Mouse (Mus musculus) E14TG2a.4 (cell line): ENCODE measurements around the gene Plppr4.

Experiments
- CTCF ChIP-seq: conservative IDR thresholded peaks from 2 replicates; pipeline ENCODE4 v1.5.1; 2014; ENCODE audit warnings: low read length
- NANOG ChIP-seq: IDR thresholded peaks from 2 replicates; pipeline ENCODE4 v1.6.1; 2014; ENCODE audit warnings: borderline replicate concordance, low read length, mixed read lengths
- POU5F1 ChIP-seq: IDR thresholded peaks from 2 replicates; pipeline ENCODE4 v1.6.1; 2014; ENCODE audit warnings: low read length, borderline replicate concordance

- TF ChIP-seq CTCF (no peak), NANOG (no peak), POU5F1 (no peak)
Measured at GRCm38 (mm10) chr3:117331502-117331901, 29.2 kb downstream of the Plppr4 start.
